Mouse (Mus musculus): ENCODE measurements around the gene Elmo1.
A peak's percentile ranks its signal among the peaks of the same experiment; 100 is the strongest.

Elmo1 gene

GRCm38 (mm10) chr13:20125845-20126244, 35.4 kb downstream of the Elmo1 start:
- no peak for DNase-seq

GRCm38 (mm10) chr13:20127553-20127952, 37.2 kb downstream of the Elmo1 start:
- DNase-seq = no peak

GRCm38 (mm10) chr13:20128097-20128496, 37.7 kb downstream of the Elmo1 start:
- no peak for DNase-seq

GRCm38 (mm10) chr13:20130731-20131130, 40.3 kb downstream of the Elmo1 start:
- no peak for DNase-seq

GRCm38 (mm10) chr13:20131322-20131997, 41.1 kb downstream of the Elmo1 start:
- DNase-seq = no peak

GRCm38 (mm10) chr13:20131998-20132371, 41.6 kb downstream of the Elmo1 start:
- DNase-seq = no peak

- no peak for DNase-seq
Measured at GRCm38 (mm10) chr13:20133602-20134394, 43.4 kb downstream of the Elmo1 start.

- peak; percentile 11 to 27 for DNase-seq
Measured at GRCm38 (mm10) chr13:20134395-20135225, 44.2 kb downstream of the Elmo1 start.

- DNase-seq = no peak
Measured at GRCm38 (mm10) chr13:20136753-20137152, 46.4 kb downstream of the Elmo1 start.

- DNase-seq = no peak
Measured at GRCm38 (mm10) chr13:20138466-20138865, 48.1 kb downstream of the Elmo1 start.

GRCm38 (mm10) chr13:20139060-20139459, 48.7 kb downstream of the Elmo1 start:
- DNase-seq = no peak

GRCm38 (mm10) chr13:20139825-20140665, 49.6 kb downstream of the Elmo1 start:
- no peak for DNase-seq

- DNase-seq = no peak
Measured at GRCm38 (mm10) chr13:20142637-20143036, 52.2 kb downstream of the Elmo1 start.

GRCm38 (mm10) chr13:20146848-20147247, 56.5 kb downstream of the Elmo1 start:
- DNase-seq = no peak

GRCm38 (mm10) chr13:20147736-20148135, 57.3 kb downstream of the Elmo1 start:
- DNase-seq = no peak

- no peak for DNase-seq
Measured at GRCm38 (mm10) chr13:20150130-20150835, 59.9 kb downstream of the Elmo1 start.

GRCm38 (mm10) chr13:20151302-20151978, 61.0 kb downstream of the Elmo1 start:
- DNase-seq = no peak

- no peak for DNase-seq
Measured at GRCm38 (mm10) chr13:20157059-20157458, 66.7 kb downstream of the Elmo1 start.

GRCm38 (mm10) chr13:20157529-20157928, 67.1 kb downstream of the Elmo1 start:
- DNase-seq = no peak

GRCm38 (mm10) chr13:20163339-20163954, 73.1 kb downstream of the Elmo1 start:
- no peak for DNase-seq

- no peak for DNase-seq
Measured at GRCm38 (mm10) chr13:20164837-20165236, 74.4 kb downstream of the Elmo1 start.

All from thymus, adult 18-20 months (tissue).